Mouse (Mus musculus) testis, adult 2 months (tissue): ENCODE data around the gene Gm20388. TPM values are rescaled to one million over a fixed set of nuclear protein-coding genes. Genes with fewer than 3 reads are reported as not detected.

Source experiments
- H3K27ac ChIP-seq: fragments of 200-500 bp; 2 replicates; pipeline ENCODE4 v1.5.1; 2012; ENCODE audit warnings: low read depth, low read length; ENCODE audit not compliant: control insufficient read depth, insufficient read depth
- H3K27me3 ChIP-seq: fragments of 200-500 bp; 2 replicates; pipeline ENCODE4 v1.6.1; 2012; ENCODE audit warnings: mild to moderate bottlenecking, low read length, moderate library complexity; ENCODE audit not compliant: control insufficient read depth, insufficient read depth
- H3K36me3 ChIP-seq: fragments of 200-500 bp; 2 replicates; pipeline ENCODE4 v1.6.1; 2012; ENCODE audit warnings: mild to moderate bottlenecking, low read length; ENCODE audit not compliant: control insufficient read depth, insufficient read depth
- H3K4me1 ChIP-seq: fragments of 200-500 bp; 2 replicates; pipeline ENCODE4 v1.6.1; 2012; ENCODE audit warnings: low read length; ENCODE audit not compliant: control insufficient read depth, insufficient read depth
- H3K4me3 ChIP-seq: fragments of 200-500 bp; 2 replicates; pipeline ENCODE4 v1.5.1; 2012; ENCODE audit warnings: low read depth, mild to moderate bottlenecking, low read length, moderate library complexity, mixed read lengths; ENCODE audit not compliant: control insufficient read depth
- CTCF ChIP-seq: fragments of 200-500 bp; IDR thresholded peaks from 2 replicates; pipeline ENCODE4 v1.5.1; 2012; ENCODE audit warnings: low read depth, mild to moderate bottlenecking, inconsistent platforms, low read length, moderate library complexity; ENCODE audit not compliant: control insufficient read depth, insufficient read depth, insufficient replicate concordance
- POLR2A ChIP-seq: fragments of 200-500 bp; IDR thresholded peaks from 2 replicates; pipeline ENCODE4 v1.6.1; 2012; ENCODE audit warnings: low read depth, mild to moderate bottlenecking, inconsistent platforms, low read length, moderate library complexity; ENCODE audit not compliant: control insufficient read depth
- polyA plus RNA-seq: library from polyadenylated mRNA; depleted of rRNA; stranded (reverse); fragments of >200 nt; gene quantifications from 2 replicates; pipeline ENCODE4 v1.2.3, GENCODE M21; 2012

Gene Gm20388
- polyA plus RNA-seq, 1 experiment: 5.6 TPM

DNA sequence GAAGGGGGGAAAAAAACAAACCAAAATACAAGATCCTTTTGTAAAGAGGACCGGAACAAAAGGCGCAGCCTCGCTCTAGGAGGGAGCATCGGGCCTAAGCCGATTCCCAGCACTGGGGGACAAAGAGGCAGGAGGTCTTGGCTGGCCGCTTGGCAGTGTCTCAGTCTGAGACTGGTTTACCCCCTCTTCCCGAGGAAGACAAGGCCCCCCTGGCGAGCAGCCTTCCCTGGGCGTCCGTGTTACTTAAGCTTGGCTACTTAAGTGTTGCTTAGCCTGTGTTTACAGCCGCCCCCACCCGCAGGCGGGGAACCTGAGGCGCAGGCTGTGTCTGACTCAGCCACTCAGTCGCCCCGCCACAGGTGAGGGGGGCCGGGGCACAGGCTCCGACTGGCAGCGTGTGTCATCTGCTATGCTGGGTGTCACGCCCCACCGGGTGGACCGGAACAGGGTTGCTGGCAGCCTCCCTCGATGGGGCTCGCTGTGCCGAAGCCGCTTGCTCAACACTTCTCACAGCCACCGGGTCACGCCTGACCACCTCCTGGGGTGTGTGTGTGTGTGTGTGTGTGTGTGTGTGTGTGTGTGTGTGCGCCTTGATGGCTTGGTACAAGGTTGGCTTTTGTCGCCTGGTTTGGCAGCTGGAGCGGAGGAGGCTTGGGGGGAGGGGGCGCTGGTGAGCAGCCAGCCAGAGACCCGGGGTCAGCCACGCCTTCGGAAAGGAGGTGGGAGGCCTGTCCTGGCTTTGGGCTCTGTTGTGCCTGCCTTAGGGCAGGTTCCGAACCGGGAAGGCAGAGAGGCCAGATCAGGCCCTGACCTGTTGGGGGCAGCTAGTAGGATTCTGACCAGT, 628.0 kb downstream of the Gm20388 start:
- Histone ChIP-seq H3K27me3 (no peaks in the 10 kb centered on the region), H3K4me1 (peaks cover 59% of the 10 kb centered on the region), H3K4me3 (peak overlapping the region; percentile 59), H3K36me3 (no peaks in the 10 kb centered on the region), H3K27ac (no peak overlapping the region)
- TF ChIP-seq POLR2A (no peak), CTCF (no peak)

DNA sequence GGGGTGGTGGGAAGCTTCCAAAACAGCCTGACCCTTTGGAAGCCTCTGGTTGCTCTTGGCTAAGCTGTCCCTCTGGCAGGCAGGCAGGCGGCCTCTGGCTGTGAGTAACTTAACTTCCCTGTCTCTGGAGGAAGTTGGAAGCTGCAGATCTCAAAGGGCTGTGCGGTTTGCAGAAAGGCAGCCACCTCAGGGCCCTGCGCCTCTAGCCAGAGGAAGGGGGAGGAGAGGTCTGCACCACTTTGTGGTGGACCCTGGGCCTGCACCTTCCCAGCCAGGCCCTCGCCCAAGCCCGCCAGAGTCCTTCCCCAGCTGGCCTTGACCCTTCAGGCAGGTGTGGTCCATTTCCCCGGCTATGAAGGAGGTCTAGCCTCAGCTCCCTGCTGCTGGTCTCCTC, 628.7 kb downstream of the Gm20388 start:
- TF ChIP-seq POLR2A (no peak), CTCF (no peak)
- H3K36me3 ChIP-seq: no peaks in the 10 kb centered on the region
- peaks cover 53% of the 10 kb centered on the region for H3K4me1 ChIP-seq
- H3K27ac ChIP-seq: no peak overlapping the region
- H3K4me3 ChIP-seq: no peak overlapping the region
- no peaks in the 10 kb centered on the region for H3K27me3 ChIP-seq

DNA sequence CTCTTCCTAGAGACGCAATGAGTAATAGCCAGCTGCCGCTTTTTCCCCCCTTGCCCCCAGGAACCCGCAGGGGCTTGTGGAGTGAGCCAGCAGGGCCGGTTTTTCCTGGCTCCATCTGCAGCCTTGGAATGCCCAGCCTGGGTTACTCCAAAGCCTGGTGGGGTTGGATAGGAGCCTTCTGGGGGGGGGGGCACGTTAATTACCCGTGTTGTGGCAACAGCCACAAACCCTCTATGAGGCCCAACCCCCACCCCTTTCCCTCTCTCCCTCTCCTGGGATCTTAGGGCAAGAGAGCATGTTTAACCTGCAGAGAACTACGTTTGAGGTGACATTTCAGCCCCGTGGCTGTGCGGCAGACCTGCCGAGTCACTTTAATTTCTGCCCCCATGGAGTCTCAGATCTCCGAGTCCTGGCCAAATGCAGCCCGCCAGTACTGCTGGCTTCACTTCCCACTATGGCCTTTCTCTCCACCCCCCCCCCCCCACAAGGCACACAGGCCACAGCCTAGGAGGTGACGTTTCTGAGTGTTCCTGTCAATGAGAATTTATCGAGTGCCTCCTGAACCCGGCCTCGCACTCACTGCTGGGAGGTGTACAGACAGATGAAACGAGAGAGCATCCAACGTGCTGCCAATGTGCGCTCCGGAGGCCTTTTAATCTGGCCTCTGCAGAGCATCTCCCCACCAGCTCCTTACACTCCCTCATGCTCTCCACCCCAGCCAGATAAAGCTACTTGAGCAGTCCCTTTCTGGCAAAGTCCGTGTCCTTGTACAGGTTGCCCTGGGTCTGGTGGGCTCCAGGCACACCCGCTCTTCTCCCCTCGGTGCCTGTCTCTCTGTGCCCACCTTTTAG, 629.4 kb downstream of the Gm20388 start:
- Histone ChIP-seq H3K4me1 (peaks cover 47% of the 10 kb centered on the region), H3K4me3 (no peak overlapping the region), H3K27me3 (no peaks in the 10 kb centered on the region), H3K27ac (no peak overlapping the region), H3K36me3 (no peaks in the 10 kb centered on the region)
- TF ChIP-seq CTCF (no peak), POLR2A (no peak)

GRCm38 (mm10) chr8:120542995-120543394, 632.4 kb downstream of the Gm20388 start:
- H3K36me3 ChIP-seq: no peaks in the 10 kb centered on the region
- H3K4me3 ChIP-seq: no peak overlapping the region
- no peak overlapping the region for H3K27ac ChIP-seq
- TF ChIP-seq POLR2A: no peak
- no peak for TF ChIP-seq CTCF
- H3K27me3 ChIP-seq: no peaks in the 10 kb centered on the region
- peaks cover 36% of the 10 kb centered on the region for H3K4me1 ChIP-seq

DNA sequence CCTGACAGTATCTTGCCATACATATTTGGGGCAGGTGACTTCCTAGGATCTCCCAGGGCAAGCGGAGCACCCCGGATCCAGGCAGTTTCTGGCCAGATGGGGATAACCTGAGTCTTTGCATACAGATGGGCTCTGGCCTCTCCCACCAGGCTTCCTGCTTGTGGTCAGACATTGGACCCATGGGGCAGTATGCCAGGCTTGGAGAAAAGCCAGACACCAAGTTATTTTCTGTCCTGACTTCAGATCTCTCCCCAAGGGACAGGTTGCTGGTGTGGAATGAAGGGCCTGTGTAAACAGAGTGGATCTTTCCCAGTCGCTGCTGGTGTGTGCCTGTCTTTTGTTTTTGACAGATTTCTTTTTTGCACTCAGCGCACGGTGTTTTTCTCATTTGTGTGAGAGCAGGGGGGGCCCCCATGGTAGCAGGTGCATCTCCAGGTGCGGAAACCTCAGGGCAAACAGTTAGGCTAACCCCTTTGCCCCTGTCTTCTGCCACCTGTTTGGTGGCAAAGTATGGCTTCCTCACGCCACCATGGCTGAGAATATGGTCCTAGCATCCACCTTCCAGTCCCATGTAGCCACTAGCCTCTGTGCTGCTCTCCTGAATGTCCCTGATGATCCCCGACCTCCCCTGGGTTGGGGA, 632.9 kb downstream of the Gm20388 start:
- Histone ChIP-seq H3K4me3 (no peak overlapping the region), H3K4me1 (peaks cover 32% of the 10 kb centered on the region), H3K36me3 (no peaks in the 10 kb centered on the region), H3K27me3 (no peaks in the 10 kb centered on the region), H3K27ac (no peak overlapping the region)
- TF ChIP-seq CTCF: no peak
- TF ChIP-seq POLR2A: no peak

DNA sequence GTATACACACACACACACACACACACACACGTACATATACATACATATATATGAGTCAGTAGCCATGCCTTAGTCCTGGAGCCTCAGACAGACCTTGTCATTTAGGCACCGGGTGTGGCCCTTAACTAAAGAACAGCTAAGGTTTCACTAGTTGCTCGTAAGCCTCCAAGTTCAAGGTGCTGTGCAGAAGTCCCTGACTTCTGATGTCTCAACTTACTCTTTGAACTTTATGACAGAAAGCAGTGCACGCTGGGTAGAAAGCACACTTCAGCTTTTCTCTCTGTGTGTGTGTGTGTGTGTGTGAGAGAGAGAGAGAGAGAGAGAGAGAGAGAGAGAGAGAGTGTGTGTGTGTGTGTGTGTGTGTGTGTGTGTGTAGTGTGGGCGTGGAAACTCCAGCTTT, 633.5 kb downstream of the Gm20388 start:
- Histone ChIP-seq H3K27ac (no peak overlapping the region), H3K36me3 (no peaks in the 10 kb centered on the region), H3K4me3 (no peak overlapping the region), H3K27me3 (no peaks in the 10 kb centered on the region), H3K4me1 (peaks cover 26% of the 10 kb centered on the region)
- TF ChIP-seq POLR2A: no peak
- TF ChIP-seq CTCF: no peak

GRCm38 (mm10) chr8:120547562-120547961, 636.9 kb downstream of the Gm20388 start:
- Histone ChIP-seq H3K36me3 (no peaks in the 10 kb centered on the region), H3K4me3 (no peak overlapping the region), H3K27ac (no peak overlapping the region), H3K27me3 (no peaks in the 10 kb centered on the region), H3K4me1 (peaks cover 23% of the 10 kb centered on the region)
- TF ChIP-seq POLR2A: no peak
- TF ChIP-seq CTCF: no peak
